Mouse (Mus musculus) right cerebral cortex, adult 18-20 months (tissue): ENCODE measurements around the gene Mad1l1.

ENCODE experiments used
- DNase-seq: peaks from one replicate; pipeline ENCODE4 v3.0.0; 2022; ENCODE audit warnings: mixed read lengths

Gene Mad1l1

DNA sequence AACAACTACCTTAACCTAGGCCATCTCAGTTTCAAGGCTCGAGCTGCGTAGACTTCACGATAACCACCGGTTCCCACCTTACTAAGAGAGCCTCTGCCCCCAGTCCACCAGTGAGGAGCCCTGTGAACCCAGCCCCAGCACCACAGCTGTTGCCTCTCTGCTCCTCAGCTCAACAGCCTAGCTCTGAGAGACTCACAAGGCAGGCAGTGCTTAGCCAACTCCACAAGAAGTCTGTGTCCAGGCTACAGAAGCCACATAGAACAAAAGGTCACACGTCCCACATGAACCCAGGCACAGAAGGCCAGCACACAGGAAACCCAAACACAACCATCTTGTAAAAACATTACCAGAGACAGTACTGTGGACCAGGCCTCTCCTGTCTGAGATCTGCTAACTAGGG is 62.7 kb downstream of the Mad1l1 start:
- DNase-seq, result no peak

DNA sequence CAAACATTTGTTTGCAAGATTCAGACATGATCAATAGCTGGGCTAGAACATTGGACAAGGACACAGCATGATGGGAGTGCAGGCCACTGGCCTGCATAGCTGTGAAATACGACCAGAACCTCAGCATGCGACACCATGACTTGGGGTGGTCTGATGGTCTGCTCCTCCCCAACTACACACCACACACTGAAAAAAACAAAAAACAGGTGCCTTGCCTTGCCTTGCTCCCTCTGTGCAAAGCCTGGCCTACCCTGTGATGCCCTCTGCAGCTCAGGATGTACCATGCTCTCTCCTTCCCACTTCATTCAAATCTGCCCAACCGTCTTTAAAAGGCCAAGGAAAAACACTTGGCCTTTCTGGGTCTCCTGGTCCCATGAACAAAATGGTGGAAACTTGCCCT is 63.3 kb downstream of the Mad1l1 start:
- no peak for DNase-seq

- DNase-seq, result no peak
These were observed 63.9 kb downstream of the Mad1l1 start for GRCm38 (mm10) chr5:140257439-140257838.

- DNase-seq, result no peak
These were observed 64.7 kb downstream of the Mad1l1 start for GRCm38 (mm10) chr5:140256685-140257084.

DNA sequence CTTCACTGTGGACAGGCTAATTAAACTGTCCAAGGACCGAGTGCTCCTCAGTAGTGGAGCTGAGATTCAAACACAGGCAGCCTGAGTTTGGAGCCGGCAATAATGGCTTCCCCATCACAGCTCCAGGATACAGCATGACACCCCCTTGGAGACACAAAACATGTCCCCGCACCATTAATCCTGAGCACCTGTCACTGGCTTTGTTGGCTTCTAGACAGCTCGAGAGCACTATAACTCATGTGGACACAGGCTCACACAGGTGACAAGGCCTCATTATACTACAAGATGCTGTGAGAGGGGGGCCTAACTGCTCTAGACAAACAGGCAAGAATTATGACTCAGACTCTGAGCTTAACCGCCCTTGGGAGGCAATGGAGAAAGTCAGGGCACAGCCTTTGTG is 66.1 kb downstream of the Mad1l1 start:
- DNase-seq, result no peak

DNA sequence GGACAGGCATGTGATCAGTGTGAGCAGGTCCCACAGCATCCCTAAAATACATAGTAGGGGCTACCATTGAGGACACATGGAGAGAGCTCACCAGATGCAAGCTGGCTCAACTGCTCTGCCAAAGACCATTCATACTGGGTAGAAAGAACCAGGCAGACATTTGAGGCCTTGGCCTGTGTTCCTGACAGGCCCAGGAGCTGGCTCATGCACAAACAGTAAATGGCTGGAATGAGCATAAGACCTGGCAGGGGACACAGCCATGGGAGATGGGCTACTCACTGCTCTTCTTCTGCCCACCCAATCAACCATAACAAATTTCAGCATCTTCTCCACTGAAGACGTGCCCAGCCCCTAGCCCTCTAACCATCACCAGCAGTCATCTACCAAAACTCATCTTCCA is 66.7 kb downstream of the Mad1l1 start:
- no peak for DNase-seq

DNA sequence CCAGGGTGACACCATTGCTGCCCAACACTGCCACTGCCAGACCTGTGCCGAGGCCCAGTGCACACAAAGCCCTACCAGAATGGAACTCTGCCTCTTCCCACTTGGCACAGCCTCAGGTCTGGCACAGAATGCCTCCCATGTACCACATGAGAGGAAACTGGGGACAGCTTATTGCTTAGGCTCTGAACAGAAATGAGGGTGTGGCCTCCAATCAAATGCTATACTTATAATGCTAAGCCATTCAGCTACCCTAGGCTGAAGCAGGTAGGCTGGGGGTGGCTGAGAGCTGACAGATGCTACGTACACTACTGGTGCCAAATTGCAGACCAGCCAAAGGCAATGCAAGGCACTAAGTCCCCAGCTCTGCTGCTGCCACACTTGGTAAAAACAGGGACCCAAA is 69.4 kb downstream of the Mad1l1 start:
- DNase-seq, result peak; percentile 28

- no peak for DNase-seq
These were observed 71.0 kb downstream of the Mad1l1 start for GRCm38 (mm10) chr5:140250370-140250769.

- DNase-seq, result no peak
These were observed 71.8 kb downstream of the Mad1l1 start for GRCm38 (mm10) chr5:140249359-140250062.

DNA sequence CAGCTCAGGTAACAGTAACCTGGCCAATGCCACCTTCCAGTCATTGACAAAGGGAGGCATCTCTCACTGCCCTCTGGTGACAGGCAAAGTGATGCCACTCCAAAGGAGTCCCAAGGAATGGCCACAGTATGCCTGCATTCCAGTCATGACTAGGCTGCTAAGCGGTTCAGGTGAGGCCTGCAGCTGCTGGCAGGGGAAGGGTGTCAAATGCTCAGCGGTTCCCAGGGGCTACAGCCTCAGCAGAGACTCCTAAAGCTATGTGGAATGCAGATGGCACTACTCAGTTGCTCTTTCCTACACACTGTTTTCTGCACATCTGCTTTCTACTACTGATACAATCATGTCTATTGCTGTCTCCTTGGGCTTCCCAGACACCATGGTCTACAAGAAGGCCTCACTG is 73.3 kb downstream of the Mad1l1 start:
- no peak for DNase-seq

DNA sequence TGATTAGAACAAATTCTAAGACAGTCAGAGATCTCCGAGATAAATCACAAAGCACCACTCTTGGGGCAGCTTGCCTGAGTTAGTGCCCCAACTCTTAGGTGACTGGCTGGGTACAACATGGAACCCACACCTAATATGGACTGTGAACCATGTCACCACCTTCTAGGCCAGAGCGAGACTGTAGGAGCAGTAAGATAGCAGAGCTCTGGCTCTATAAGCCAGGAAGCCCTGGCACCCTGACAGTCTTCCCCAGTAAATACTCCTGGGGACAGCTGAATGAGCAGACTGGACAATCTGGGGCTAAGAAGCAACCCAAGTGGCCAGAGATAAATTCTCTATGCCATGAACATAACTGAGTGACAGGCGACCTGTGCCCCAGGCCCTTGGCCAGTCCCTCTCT is 81.1 kb downstream of the Mad1l1 start:
- no peak for DNase-seq

DNA sequence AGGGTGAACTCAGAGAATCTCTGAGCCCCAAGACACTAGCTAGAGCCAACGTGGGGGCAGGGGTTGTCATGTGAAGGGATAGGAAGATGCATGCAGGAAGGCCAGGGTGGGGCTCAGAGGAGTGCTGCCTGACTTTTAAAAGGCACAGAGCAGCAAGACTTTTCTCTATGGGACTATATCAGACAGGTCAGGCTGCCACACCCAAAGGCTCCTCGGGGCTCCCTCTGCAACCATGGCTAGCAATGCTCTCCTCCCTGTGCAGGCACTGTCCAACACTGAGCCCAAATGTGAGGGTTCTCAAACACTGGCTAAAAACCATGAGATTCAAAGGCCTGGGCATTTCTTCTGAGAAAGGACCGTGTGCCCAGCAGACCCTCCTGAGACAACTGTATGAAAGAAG is 82.5 kb downstream of the Mad1l1 start:
- no peak for DNase-seq

DNA sequence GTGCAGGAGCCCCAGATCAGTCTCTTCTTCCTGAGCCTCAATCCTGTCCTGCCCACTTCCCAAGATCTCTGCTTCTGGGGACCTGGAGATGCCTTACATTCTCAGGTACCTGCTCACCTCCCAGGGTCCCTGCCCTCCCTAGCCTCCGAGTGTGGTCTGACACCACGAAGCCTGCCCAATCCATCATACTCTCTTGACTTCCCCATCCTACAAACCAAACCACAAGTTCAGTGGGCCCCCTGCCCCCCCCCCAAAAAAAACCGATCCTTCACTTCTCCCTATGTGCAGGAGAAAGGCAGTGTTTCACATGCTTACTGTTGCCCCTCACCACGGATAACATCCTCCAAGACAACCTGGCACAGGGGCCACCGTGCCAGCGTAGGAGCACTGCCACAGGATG is 90.5 kb downstream of the Mad1l1 start:
- no peak for DNase-seq

DNA sequence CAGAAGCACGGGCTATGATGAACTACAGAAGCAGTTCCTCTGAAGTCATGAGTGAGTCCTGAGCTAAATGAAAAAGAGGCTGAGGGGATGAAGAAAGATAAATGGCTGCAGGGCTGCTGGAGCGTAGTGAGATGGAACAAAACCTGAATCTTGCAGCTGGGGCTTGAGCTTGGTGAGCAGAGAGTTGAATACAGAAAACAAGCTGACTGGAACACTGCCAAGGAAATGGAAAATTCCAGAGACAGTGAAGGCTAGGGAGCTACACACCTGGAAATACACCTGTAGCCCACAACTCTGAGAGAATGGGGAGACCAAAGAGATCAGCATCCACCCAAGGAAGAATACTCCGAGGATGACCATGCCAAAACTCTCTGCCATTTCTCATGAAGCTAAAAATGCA is 93.0 kb downstream of the Mad1l1 start:
- DNase-seq, result no peak

GRCm38 (mm10) chr5:140226871-140227270 is 94.5 kb downstream of the Mad1l1 start:
- DNase-seq, result no peak

GRCm38 (mm10) chr5:140225881-140226280 is 95.5 kb downstream of the Mad1l1 start:
- no peak for DNase-seq

DNA sequence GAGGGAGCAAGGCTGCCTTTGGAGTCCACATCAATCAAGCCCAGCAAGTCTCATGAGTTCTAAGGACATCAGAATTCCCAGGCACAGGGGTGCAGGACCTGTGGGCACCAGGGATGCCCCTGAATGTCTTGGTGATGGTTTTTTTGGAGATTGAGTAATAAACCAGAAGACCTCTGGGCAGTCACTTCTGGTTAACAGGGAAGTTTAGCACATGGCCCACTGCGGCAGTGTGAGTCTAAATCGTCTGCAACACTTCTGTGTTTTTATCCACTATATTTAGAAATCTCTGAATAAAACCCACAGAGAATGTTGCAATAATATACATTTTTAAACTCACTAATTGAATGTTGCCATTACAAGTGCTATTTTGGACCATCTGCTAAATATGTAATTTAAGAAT is 96.2 kb downstream of the Mad1l1 start:
- DNase-seq, result no peak

DNA sequence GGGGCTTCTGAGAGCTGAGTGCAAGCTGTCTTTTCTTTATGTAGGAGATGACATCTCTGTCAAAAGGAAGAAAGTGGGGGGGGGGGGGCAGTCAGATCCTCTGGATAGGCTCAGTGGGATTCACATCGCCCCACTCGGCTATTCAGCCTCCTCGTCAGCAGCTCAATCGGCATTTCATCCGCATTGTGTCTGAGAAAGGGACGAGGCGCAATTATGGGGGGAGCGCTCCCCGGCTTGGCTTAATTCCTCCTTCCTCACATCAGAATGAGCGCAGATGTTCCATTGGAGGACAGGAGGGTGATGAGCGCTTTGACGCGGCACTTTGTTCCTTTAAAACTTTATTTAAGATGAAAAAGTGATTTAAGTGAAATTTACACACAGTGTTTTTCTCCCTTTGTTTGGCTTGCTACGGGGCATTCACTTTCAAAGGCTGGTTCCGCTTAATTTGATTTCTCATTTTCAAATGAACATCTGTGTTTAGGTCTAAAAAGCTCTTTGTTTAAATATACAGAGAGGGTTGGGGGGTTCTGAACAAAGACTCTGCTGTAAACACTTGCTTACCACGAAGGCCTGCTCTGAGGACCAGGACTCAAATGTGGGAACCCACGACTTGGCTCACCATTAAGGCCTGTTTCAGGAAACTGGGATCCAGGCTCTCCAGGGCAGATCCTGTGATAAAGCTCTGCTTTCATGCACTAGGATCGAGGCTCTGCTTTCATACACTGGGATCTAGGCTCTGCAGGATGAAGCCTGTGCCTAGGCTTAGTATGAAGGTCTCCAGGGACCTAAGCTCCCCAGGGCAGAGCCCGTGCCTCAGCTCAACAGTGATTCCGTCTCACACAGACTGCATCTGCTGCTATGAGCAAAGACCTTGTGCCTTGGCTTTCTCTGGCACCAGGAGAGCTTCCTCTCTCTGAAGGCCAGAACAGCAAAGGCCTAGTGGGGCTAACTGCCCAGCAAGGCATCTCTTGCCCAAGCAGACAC is 98.0 kb downstream of the Mad1l1 start:
- no peak for DNase-seq

- DNase-seq, result no peak
These were observed 100.2 kb downstream of the Mad1l1 start for GRCm38 (mm10) chr5:140221016-140221650.

GRCm38 (mm10) chr5:140219252-140219651 is 102.1 kb downstream of the Mad1l1 start:
- DNase-seq, result no peak

DNA sequence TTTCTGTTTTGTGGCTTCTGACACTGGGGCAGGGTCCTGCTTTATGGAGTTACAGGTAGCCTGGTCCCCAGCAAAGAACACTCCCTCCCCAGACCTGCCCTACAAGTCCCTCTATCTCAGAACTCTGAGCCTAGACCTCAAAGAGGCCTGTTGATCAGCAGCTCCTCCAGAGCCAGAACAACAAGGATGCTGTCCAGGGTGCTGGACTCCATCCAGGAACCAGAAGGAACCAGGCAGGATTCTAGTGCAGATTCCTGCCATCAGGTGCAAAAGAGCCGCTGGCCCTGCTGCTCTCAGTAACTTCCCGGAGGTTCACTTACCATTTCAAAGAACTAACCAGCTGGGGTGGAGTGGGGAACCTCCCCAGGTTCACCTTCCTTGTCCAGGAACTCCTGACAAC is 103.5 kb downstream of the Mad1l1 start:
- DNase-seq, result no peak

DNA sequence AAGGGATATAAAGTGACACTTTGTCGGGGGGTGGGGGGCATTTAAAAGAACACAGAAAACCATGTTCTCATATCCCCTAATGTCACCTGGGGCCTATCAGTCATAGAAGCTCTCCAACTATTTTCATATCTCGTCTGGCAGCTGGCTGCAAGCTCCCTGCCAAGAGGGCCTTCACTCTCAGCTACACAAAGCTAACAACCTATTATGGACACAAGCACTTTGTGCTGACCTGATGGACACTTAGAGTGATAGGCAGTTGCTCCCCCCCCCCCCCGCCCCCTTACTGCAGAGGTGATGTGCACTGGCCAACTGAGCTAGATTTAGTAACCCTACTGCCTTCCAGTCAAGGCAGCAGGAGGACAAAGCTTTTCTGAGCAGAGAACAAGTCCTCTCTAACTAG is 104.3 kb downstream of the Mad1l1 start:
- no peak for DNase-seq

DNA sequence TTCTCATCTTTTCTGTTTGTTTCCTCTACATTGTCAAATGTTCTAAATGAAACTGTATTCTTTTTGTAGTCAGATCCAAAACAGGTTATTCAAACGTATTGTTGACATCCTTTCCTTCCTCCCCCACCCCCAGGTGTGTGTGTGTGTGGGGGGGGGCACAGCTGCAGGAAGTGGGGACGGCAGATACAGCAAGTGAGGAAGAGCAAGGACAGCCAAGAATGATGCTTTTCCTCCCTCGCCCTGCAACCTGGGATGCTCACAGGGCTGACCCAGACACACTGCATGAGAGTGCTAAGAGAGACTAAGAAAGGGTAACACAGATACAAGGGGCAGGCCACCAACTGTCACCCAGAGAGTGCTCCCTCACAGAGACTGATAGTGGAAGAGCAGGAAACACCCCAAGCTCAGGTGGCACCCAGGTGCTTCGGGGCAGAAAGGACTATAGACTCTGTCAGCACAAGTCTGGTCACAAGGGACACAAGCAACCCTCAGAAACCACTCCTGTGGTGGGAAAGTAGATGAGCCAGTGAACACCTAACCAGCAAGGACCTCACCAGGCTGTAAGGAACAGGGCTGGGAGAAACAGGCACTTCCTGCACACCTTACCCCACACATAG is 105.8 kb downstream of the Mad1l1 start:
- no peak for DNase-seq
